Mouse (Mus musculus) C2C12 (cell line): ENCODE data around the gene Cpm.

Experiments used
- CEBPB ChIP-seq: IDR thresholded peaks from one replicate; pipeline ENCODE4 v1.6.1; 2011; ENCODE audit warnings: low read depth, mild to moderate bottlenecking, control low read depth, moderate library complexity
- CTCF ChIP-seq: IDR thresholded peaks from one replicate; pipeline ENCODE4 v1.5.1; 2011; ENCODE audit not compliant: control insufficient read depth, insufficient read depth, insufficient read length

GRCm38 (mm10) chr10:117674359-117675019 is 45.2 kb downstream of the Cpm start:
- no peak for TF ChIP-seq CTCF
- no peak for TF ChIP-seq CEBPB
